Mouse (Mus musculus): ENCODE measurements around the gene Tpx2. TPM values are rescaled to one million over a fixed set of nuclear protein-coding genes. Genes with fewer than 3 reads are reported as not detected.

The Tpx2 gene
- polyA plus RNA-seq, 1 experiment from 2014 or later, result 128 TPM

DNA sequence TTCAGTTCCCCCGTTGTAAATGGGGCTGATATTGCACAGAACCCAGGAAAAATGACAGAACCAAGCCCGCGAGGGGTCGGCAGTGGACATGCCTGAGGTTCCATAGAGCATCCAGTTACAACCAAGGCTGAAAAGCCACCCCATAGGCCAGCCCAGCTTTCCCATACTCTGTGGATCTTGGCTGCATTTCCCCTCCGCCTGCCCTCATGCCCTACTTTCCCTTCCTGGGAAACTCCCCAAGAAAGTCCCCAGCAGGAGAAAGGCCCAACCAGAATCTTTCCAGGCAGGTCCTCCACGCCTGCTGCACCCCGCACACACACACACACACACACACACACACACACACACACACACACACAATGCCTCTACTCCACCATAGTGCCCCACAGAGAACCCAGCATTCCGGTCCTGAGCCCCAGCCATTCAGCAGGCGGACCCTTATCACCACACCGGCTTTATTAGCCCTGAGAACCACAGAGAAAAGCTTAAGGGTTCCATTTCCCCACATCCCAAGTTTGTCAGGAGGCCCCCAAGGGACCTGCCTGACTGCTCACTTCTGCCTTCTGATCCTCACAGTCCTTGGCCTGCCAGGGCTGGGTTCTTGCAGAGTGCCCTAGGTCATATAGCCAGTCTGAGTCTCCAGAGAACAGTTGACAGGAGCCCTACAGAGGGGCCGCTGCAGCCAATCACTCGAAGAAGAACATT, 83.8 kb downstream of the Tpx2 start:
- H3K27ac ChIP-seq (ENCODE audit: low read depth), result peak overlapping the region; percentile 46; the same call in 1 of the 2 replicates
- H3K4me1 ChIP-seq (ENCODE audit: insufficient read depth), result 0 out of 2 replicates have a peak, but pooled peaks cover 5% of the 10 kb centered on the region
- no peak for TF ChIP-seq CTCF (IDR thresholded peaks at IDR 0.05; ENCODE audit: low read depth)
- H3K4me2 ChIP-seq, result peak overlapping the region; percentile 40
- 63% methylated on average over 12 of the region's 12 CpGs for WGBS
- no peak for ATAC-seq (ENCODE audit: insufficient read depth)
- H3K36me3 ChIP-seq (ENCODE audit: insufficient read depth), result no peaks in the 10 kb centered on the region
- no peaks in the 10 kb centered on the region for H3K9me3 ChIP-seq (ENCODE audit: low read depth, low read length)
- DNase-seq, result no peak
- peak overlapping the region; percentile 17; the same call in 1 of the 2 replicates for H3K4me3 ChIP-seq (ENCODE audit: low read depth, low read length)
- peak overlapping the region; percentile 34 for H3K9ac ChIP-seq
- H3K27me3 ChIP-seq (ENCODE audit: insufficient read depth, low read length), result peaks cover 5% of the 10 kb centered on the region; the same call in 1 of the 2 replicates

GRCm38 (mm10) chr2:152933048-152933447, 85.3 kb downstream of the Tpx2 start, which contains the start of gene Foxs1:
Foxs1 (minus strand) TSS chr2:152933208.
- peak within 1 kb of the TSS; percentile 17 for H3K4me3 ChIP-seq (ENCODE audit: low read depth, low read length)
- TF ChIP-seq CTCF (IDR thresholded peaks at IDR 0.05; ENCODE audit: low read depth), result no peak
- peak; percentile 72 for ATAC-seq (ENCODE audit: insufficient read depth)
- peak within 1 kb of the TSS; percentile 34 for H3K9ac ChIP-seq
- peak; percentile 68 for DNase-seq
- H3K9me3 ChIP-seq (ENCODE audit: low read depth, low read length), result no peaks in the 10 kb centered on the region
- 16% methylated on average over 9 of the region's 9 CpGs for whole genome bisulfite sequencing
- H3K36me3 ChIP-seq (ENCODE audit: insufficient read depth), result no peaks in the 10 kb centered on the region
- H3K27me3 ChIP-seq (ENCODE audit: insufficient read depth, low read length), result peaks cover 7% of the 10 kb centered on the region; the same call in 1 of the 2 replicates
- H3K4me2 ChIP-seq, result peak within 1 kb of the TSS; percentile 40
- 0 out of 2 replicates have a peak, but pooled peaks cover 2% of the 10 kb centered on the region for H3K4me1 ChIP-seq (ENCODE audit: insufficient read depth)
- H3K27ac ChIP-seq (ENCODE audit: low read depth), result peak within 1 kb of the TSS; percentile 46; the same call in 1 of the 2 replicates

DNA sequence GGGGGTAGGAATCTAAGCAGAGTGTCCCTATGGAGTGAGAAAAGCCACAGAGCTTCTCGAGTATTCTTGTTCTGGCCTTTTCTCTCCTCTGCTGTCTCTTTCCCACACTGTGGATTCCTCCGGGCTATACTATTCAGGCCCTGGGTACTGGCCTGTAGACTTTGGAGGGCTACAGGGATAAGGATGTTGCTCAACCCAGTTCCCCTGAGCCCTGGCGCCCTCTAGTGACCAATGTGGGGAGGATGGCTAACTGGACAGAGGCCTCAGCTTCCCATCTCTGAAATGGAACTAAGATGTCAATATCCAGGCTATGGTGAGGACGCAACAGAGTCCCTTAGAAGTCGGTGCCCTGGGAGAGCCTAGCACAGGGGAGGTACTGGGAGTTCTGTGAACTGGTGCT, 85.8 kb downstream of the Tpx2 start:
- H3K4me1 ChIP-seq (ENCODE audit: insufficient read depth), result no peaks in the 10 kb centered on the region
- peak; percentile 32; the same call in 1 of the 2 replicates for ATAC-seq (ENCODE audit: insufficient read depth)
- peak; percentile 74 for DNase-seq
- no peak overlapping the region for H3K27ac ChIP-seq (ENCODE audit: low read depth)
- 34% methylated on average over 5 of the region's 5 CpGs for WGBS
- no peak overlapping the region for H3K9ac ChIP-seq
- H3K4me2 ChIP-seq, result no peak overlapping the region
- H3K27me3 ChIP-seq (ENCODE audit: insufficient read depth, low read length), result peaks cover 7% of the 10 kb centered on the region; the same call in 1 of the 2 replicates
- H3K4me3 ChIP-seq (ENCODE audit: low read depth, low read length), result no peak overlapping the region
- H3K9me3 ChIP-seq (ENCODE audit: low read depth, low read length), result no peaks in the 10 kb centered on the region
- TF ChIP-seq CTCF (IDR thresholded peaks at IDR 0.05; ENCODE audit: low read depth), result peak; percentile 76
- no peaks in the 10 kb centered on the region for H3K36me3 ChIP-seq (ENCODE audit: insufficient read depth)

DNA sequence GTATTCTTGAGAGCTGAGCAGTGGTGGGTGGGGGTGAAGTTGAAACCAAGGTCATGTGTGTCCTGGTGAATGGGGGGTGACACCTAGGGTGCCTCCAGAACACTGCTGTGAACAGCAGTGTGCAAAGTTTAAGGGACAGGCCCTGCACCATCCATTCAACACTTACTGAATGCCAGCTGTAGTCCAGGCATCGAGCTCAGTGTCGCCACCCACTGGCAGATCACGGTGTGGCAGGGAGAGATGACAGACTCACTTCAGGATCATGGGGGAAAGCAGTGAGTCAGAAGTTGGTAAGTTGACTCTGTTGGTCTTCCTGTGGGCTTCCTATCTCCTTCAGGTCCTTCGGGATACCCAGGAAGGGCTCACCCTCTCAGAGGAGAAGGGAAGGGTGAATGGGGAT, 92.1 kb downstream of the Tpx2 start:
- ATAC-seq (ENCODE audit: insufficient read depth) (no peak), DNase-seq (peak; percentile 58)
- Histone ChIP-seq H3K27me3 (ENCODE audit: insufficient read depth, low read length) (peaks cover 52% of the 10 kb centered on the region), H3K4me2 (no peak overlapping the region), H3K9me3 (ENCODE audit: low read depth, low read length) (no peaks in the 10 kb centered on the region), H3K27ac (ENCODE audit: low read depth) (no peak overlapping the region), H3K36me3 (ENCODE audit: insufficient read depth) (no peaks in the 10 kb centered on the region), H3K4me1 (ENCODE audit: insufficient read depth) (no peaks in the 10 kb centered on the region), H3K9ac (no peak overlapping the region), H3K4me3 (ENCODE audit: low read depth, low read length) (no peak overlapping the region)
- peak; percentile 75 for TF ChIP-seq CTCF (IDR thresholded peaks at IDR 0.05; ENCODE audit: low read depth)
- WGBS, result 12% methylated on average over 4 of the region's 4 CpGs

DNA sequence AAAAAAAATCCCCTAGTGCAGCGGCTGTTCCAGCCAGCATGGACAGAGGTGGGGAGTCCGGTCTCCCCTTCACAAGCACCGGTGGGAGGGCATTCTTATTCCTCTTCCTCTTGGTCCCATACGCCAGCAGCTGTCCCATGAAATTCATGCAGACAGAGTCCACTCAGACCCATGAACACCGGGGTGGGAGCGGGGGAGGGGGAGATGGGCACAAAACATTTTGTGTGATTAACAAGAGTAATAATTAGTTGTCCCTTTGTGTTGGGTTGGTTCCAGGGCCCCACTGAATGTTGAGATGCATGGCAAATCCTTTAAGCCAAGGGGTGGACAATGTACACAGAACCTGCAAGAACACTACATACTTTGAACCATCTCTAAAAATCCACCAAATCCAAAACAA, 93.3 kb downstream of the Tpx2 start:
- H3K27ac ChIP-seq (ENCODE audit: low read depth), result no peak overlapping the region
- H3K27me3 ChIP-seq (ENCODE audit: insufficient read depth, low read length), result peaks cover 62% of the 10 kb centered on the region
- no peak for ATAC-seq (ENCODE audit: insufficient read depth)
- no peak overlapping the region for H3K9ac ChIP-seq
- no peaks in the 10 kb centered on the region for H3K9me3 ChIP-seq (ENCODE audit: low read depth, low read length)
- DNase-seq, result no peak
- 72% methylated on average over 6 of the region's 6 CpGs for WGBS
- no peaks in the 10 kb centered on the region for H3K36me3 ChIP-seq (ENCODE audit: insufficient read depth)
- H3K4me1 ChIP-seq (ENCODE audit: insufficient read depth), result no peaks in the 10 kb centered on the region
- no peak overlapping the region for H3K4me2 ChIP-seq
- H3K4me3 ChIP-seq (ENCODE audit: low read depth, low read length), result no peak overlapping the region
- no peak for TF ChIP-seq CTCF (IDR thresholded peaks at IDR 0.05; ENCODE audit: low read depth)

- DNase-seq, result no peak
- H3K9ac ChIP-seq, result no peak overlapping the region
- no peak overlapping the region for H3K27ac ChIP-seq (ENCODE audit: low read depth)
- no peak for TF ChIP-seq CTCF (IDR thresholded peaks at IDR 0.05; ENCODE audit: low read depth)
- no peaks in the 10 kb centered on the region for H3K4me1 ChIP-seq (ENCODE audit: insufficient read depth)
- no peak for ATAC-seq (ENCODE audit: insufficient read depth)
- no peak overlapping the region for H3K4me2 ChIP-seq
- no peaks in the 10 kb centered on the region for H3K9me3 ChIP-seq (ENCODE audit: low read depth, low read length)
- no peaks in the 10 kb centered on the region for H3K36me3 ChIP-seq (ENCODE audit: insufficient read depth)
- 21% methylated on average over 7 of the region's 7 CpGs for WGBS
- H3K27me3 ChIP-seq (ENCODE audit: insufficient read depth, low read length), result peaks cover 62% of the 10 kb centered on the region
- no peak overlapping the region for H3K4me3 ChIP-seq (ENCODE audit: low read depth, low read length)
Observed at GRCm38 (mm10) chr2:152941776-152942175, 94.0 kb downstream of the Tpx2 start.

- no peaks in the 10 kb centered on the region for H3K4me1 ChIP-seq (ENCODE audit: insufficient read depth)
- whole genome bisulfite sequencing, result under 1% methylated on average over 57 of the region's 65 CpGs
- H3K27me3 ChIP-seq (ENCODE audit: insufficient read depth, low read length), result peaks cover 64% of the 10 kb centered on the region
- no peaks in the 10 kb centered on the region for H3K36me3 ChIP-seq (ENCODE audit: insufficient read depth)
- TF ChIP-seq CTCF (IDR thresholded peaks at IDR 0.05; ENCODE audit: low read depth), result no peak
- H3K9me3 ChIP-seq (ENCODE audit: low read depth, low read length), result no peaks in the 10 kb centered on the region
- peak overlapping the region; percentile 73 for H3K4me2 ChIP-seq
- peak overlapping the region; percentile 38 for H3K9ac ChIP-seq
- no peak overlapping the region for H3K27ac ChIP-seq (ENCODE audit: low read depth)
- ATAC-seq (ENCODE audit: insufficient read depth) (0 out of 2 replicates have a peak, but pooled peaks have one; percentile 11), DNase-seq (peak; percentile 48)
- peak overlapping the region; percentile 42 for H3K4me3 ChIP-seq (ENCODE audit: low read depth, low read length)
Observed at GRCm38 (mm10) chr2:152942898-152943515, 95.2 kb downstream of the Tpx2 start.
